Mouse (Mus musculus) embryonic facial prominence, embryonic 15.5 days (tissue): ENCODE data around the gene Ppt1. TPM values are rescaled to one million over a fixed set of nuclear protein-coding genes. Genes with fewer than 3 reads are reported as not detected.

Experiments
- ATAC-seq: fragments of 200-750 bp; cut with Nextera tagmentation; 2 replicates; pipeline ENCODE4 v1.8.0; 2017; ENCODE audit warnings: low read depth, moderate TSS enrichment; ENCODE audit not compliant: insufficient number of reproducible peaks, low FRiP score, low TSS enrichment
- H3K27ac ChIP-seq: fragments of 300-500 bp; sonication (generic); replicated peaks from 2 replicates; pipeline ENCODE4 v1.5.1; 2015; ENCODE audit warnings: mild to moderate bottlenecking, inconsistent platforms
- H3K27me3 ChIP-seq: fragments of 300-500 bp; sonication (generic); 2 replicates; pipeline ENCODE4 v1.6.1; 2015; ENCODE audit warnings: inconsistent platforms
- H3K36me3 ChIP-seq: fragments of 300-500 bp; sonication (generic); 2 replicates; pipeline ENCODE4 v1.6.1; 2015; ENCODE audit warnings: mild to moderate bottlenecking, inconsistent platforms
- H3K4me1 ChIP-seq: fragments of 300-500 bp; sonication (generic); 2 replicates; pipeline ENCODE4 v1.6.1; 2015; ENCODE audit warnings: inconsistent platforms
- H3K4me2 ChIP-seq: fragments of 300-500 bp; sonication (generic); replicated peaks from 2 replicates; pipeline ENCODE4 v1.6.1; 2015; ENCODE audit warnings: mild to moderate bottlenecking, inconsistent platforms
- H3K4me3 ChIP-seq: fragments of 300-500 bp; sonication (generic); replicated peaks from 2 replicates; pipeline ENCODE4 v1.5.1; 2015; ENCODE audit warnings: mild to moderate bottlenecking, inconsistent platforms
- H3K9ac ChIP-seq: fragments of 300-500 bp; sonication (generic); 2 replicates; pipeline ENCODE4 v1.6.1; 2015; ENCODE audit warnings: inconsistent platforms
- H3K9me3 ChIP-seq: fragments of 300-500 bp; sonication (generic); replicated peaks from 2 replicates; pipeline ENCODE4 v1.6.1; 2016; ENCODE audit warnings: inconsistent platforms
- WGBS: fragments of 180-500 bp; shearing (Covaris S2); methylation state at CpG from one replicate; pipeline ENCODE4 v1.1.7; 2015; 5-methylcytosine and 5-hydroxymethylcytosine counted together
- polyA plus RNA-seq: library from polyadenylated mRNA; unstranded; fragments of >200 nt; fragmentation: Nextera tagmentation; extraction: Ambion mirVana; gene quantifications from 2 replicates; pipeline ENCODE4 v1.2.1, GENCODE M21; 2015

The Ppt1 gene
- polyA plus RNA-seq, 1 experiment from 2014 or later: 80.9 TPM

DNA sequence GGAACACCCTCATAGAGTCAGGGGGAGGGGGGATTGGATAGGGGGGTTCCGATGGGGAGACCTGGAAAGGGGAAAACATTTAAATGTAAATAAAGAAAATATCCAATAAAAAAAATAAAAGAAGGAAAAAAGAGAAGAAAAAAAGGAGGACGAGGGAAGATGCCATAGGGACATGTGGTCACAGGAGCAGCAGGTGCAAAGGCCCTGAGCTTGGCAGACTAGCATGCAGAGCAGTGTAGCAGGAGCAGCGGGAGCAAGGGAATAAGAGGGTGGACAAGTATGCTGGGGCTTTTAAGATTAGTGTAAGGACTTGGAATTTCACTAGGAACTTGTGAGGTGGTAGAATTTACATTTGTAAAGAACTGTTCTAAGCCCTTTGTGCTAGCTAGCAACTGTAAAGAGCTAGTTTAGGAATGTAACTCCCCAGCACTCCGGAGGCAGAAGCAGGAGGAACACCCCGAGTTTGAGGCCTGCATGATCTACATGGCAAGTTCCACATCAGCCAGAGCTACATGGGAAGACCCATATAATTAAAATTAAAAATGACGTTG, 1.2 kb downstream of the Ppt1 start:
- no peaks in the 10 kb centered on the region for H3K9me3 ChIP-seq
- H3K36me3 ChIP-seq: peaks cover 18% of the 10 kb centered on the region; the same call in 1 of the 2 replicates
- no peak for ATAC-seq
- H3K27me3 ChIP-seq: no peaks in the 10 kb centered on the region
- H3K9ac ChIP-seq: no peak overlapping the region
- 72% methylated on average over 6 of the region's 6 CpGs for WGBS
- peak overlapping the region; percentile 83 for H3K4me2 ChIP-seq
- H3K4me3 ChIP-seq: peak overlapping the region; percentile 76; the same call in 1 of the 2 replicates
- H3K27ac ChIP-seq: no peak overlapping the region
- peaks cover 12% of the 10 kb centered on the region for H3K4me1 ChIP-seq

DNA sequence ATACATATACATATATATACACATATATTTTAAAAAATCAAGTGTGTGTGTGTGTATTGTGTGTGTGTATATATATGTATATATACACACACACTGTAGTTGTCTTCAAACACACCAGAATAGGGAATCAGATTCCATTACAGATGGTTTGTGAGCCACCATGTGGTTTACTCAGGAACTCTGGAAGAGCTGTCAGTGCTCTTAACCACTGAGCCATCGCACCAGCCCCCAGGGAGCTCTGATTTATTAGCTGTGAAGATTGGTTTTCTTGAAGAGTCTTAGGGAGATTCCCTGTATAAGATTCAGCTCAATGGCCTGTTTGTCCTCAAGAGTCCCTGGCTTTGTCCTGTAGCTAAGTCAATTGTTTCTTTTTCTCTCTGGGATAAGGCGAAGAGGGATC, 2.0 kb downstream of the Ppt1 start:
- no peaks in the 10 kb centered on the region for H3K27me3 ChIP-seq
- peaks cover 18% of the 10 kb centered on the region; the same call in 1 of the 2 replicates for H3K36me3 ChIP-seq
- peaks cover 12% of the 10 kb centered on the region for H3K4me1 ChIP-seq
- no peak for ATAC-seq
- WGBS: 82% methylated on average over 2 of the region's 2 CpGs
- H3K4me2 ChIP-seq: no peak overlapping the region
- no peaks in the 10 kb centered on the region for H3K9me3 ChIP-seq
- H3K27ac ChIP-seq: no peak overlapping the region
- H3K4me3 ChIP-seq: no peak overlapping the region
- no peak overlapping the region for H3K9ac ChIP-seq

- Histone ChIP-seq H3K36me3 (peaks cover 18% of the 10 kb centered on the region; the same call in 1 of the 2 replicates), H3K9ac (no peak overlapping the region), H3K4me1 (peaks cover 12% of the 10 kb centered on the region), H3K4me2 (no peak overlapping the region), H3K27ac (no peak overlapping the region), H3K27me3 (no peaks in the 10 kb centered on the region), H3K4me3 (no peak overlapping the region), H3K9me3 (no peaks in the 10 kb centered on the region)
- no peak for ATAC-seq
- whole genome bisulfite sequencing: 59% methylated on average over 1 of the region's 1 CpGs
Observed at GRCm38 (mm10) chr4:122838416-122838815, 2.4 kb downstream of the Ppt1 start.

- peak; percentile 39; the same call in 1 of the 2 replicates for ATAC-seq
- no peak overlapping the region for H3K27ac ChIP-seq
- H3K4me3 ChIP-seq: no peak overlapping the region
- 60% methylated on average over 13 of the region's 13 CpGs for WGBS
- peaks cover 70% of the 10 kb centered on the region for H3K36me3 ChIP-seq
- no peaks in the 10 kb centered on the region for H3K27me3 ChIP-seq
- H3K4me2 ChIP-seq: no peak overlapping the region
- H3K4me1 ChIP-seq: no peaks in the 10 kb centered on the region
- no peaks in the 10 kb centered on the region for H3K9me3 ChIP-seq
- no peak overlapping the region for H3K9ac ChIP-seq
Observed at GRCm38 (mm10) chr4:122848150-122848621, 12.1 kb downstream of the Ppt1 start.

GRCm38 (mm10) chr4:122851535-122851934, 15.5 kb downstream of the Ppt1 start:
- no peak overlapping the region for H3K4me2 ChIP-seq
- no peak for ATAC-seq
- no peaks in the 10 kb centered on the region for H3K9me3 ChIP-seq
- no peaks in the 10 kb centered on the region for H3K4me1 ChIP-seq
- no peak overlapping the region for H3K9ac ChIP-seq
- H3K36me3 ChIP-seq: peaks cover 79% of the 10 kb centered on the region
- no peak overlapping the region for H3K4me3 ChIP-seq
- H3K27ac ChIP-seq: no peak overlapping the region
- no peaks in the 10 kb centered on the region for H3K27me3 ChIP-seq

- H3K36me3 ChIP-seq: peaks cover 80% of the 10 kb centered on the region
- no peak overlapping the region for H3K4me2 ChIP-seq
- no peaks in the 10 kb centered on the region for H3K27me3 ChIP-seq
- H3K4me3 ChIP-seq: no peak overlapping the region
- H3K4me1 ChIP-seq: no peaks in the 10 kb centered on the region
- no peak overlapping the region for H3K27ac ChIP-seq
- H3K9me3 ChIP-seq: no peaks in the 10 kb centered on the region
- H3K9ac ChIP-seq: no peak overlapping the region
- 61% methylated on average over 2 of the region's 2 CpGs for WGBS
- no peak for ATAC-seq
Observed at GRCm38 (mm10) chr4:122853691-122854090, 17.6 kb downstream of the Ppt1 start.

DNA sequence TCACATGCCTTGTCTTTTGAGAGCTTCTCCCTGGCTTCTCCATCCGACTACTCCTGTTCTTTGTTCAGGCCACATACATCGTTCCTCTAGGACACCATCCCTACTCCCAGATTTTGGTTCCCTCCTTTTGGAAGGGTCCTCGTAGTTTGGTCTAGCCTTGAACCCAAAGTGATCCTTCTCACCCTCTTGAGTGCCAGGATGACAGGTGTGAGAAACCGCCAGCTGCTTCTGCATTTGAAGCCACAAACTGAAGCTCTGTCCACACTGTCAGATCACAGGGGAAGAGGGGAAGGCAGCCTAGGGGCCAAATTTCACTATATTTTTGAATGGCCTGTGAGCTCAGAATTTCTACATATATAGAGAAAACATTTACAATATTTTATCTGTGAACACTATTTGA, 18.7 kb downstream of the Ppt1 start:
- no peaks in the 10 kb centered on the region for H3K4me1 ChIP-seq
- no peak overlapping the region for H3K4me3 ChIP-seq
- no peak overlapping the region for H3K27ac ChIP-seq
- no peaks in the 10 kb centered on the region for H3K27me3 ChIP-seq
- no peak for ATAC-seq
- H3K36me3 ChIP-seq: peaks cover 78% of the 10 kb centered on the region
- H3K9ac ChIP-seq: no peak overlapping the region
- no peaks in the 10 kb centered on the region for H3K9me3 ChIP-seq
- no peak overlapping the region for H3K4me2 ChIP-seq
- WGBS: 93% methylated on average over 4 of the region's 4 CpGs

DNA sequence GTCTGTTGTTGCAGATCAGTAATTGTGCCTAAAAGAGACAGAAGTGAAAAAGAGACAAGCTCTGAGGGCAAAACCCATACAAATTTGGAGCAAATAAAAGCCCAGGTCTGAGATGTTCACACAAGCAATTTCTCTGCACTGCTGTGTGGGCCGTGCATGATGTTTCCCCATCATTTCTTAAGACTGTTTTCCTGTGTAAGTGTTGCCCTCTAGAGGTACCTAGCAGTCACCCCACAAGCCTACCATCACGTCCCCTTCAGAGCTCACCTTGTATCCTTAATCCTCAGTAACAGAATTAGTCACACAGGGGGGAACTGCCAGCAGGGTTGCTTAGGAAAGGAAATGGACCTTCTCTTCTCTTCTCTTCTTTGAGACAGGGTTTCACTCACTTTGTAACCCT, 21.9 kb downstream of the Ppt1 start:
- H3K27me3 ChIP-seq: no peaks in the 10 kb centered on the region

DNA sequence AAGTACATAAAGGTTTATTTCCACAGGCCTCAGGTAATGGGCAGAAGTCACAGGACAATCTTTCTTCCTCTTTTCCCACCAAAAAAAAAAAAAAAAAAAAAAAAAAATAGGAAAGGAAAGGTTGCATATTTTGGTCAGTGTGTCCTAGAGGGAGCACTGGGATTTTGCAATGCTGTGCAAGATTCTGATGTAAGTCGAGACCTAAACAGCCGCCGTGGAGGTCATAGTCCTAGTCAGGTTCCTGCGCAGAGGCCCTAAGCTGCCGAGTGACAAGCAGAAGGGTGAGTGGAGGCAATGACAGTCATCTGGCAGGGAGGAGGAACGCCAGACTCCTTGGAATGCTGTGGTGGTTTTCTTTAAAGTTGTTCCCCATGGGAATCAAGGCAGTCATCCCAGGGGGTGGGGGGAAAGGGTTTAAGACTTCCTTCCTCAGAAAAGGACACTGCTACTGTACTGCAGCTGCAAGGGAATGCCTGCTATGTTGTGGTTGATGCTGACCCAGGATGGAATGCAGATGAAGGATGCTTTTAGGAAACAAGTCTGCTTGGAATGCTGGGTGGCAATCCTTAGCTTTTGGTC, 23.1 kb downstream of the Ppt1 start:
- Histone ChIP-seq H3K4me3 (no peak overlapping the region), H3K4me1 (no peaks in the 10 kb centered on the region), H3K4me2 (no peak overlapping the region), H3K9ac (no peak overlapping the region), H3K27ac (no peak overlapping the region), H3K9me3 (no peaks in the 10 kb centered on the region), H3K27me3 (no peaks in the 10 kb centered on the region), H3K36me3 (peaks cover 85% of the 10 kb centered on the region)
- 58% methylated on average over 6 of the region's 6 CpGs for WGBS
- ATAC-seq: 0 out of 2 replicates have a peak, but pooled peaks have one; percentile 39

More for the DNA sequence above, 21.9 kb downstream of the Ppt1 start:
- Histone ChIP-seq H3K27ac (no peak overlapping the region), H3K9me3 (no peaks in the 10 kb centered on the region), H3K4me3 (no peak overlapping the region), H3K36me3 (peaks cover 81% of the 10 kb centered on the region), H3K4me2 (no peak overlapping the region), H3K9ac (no peak overlapping the region), H3K4me1 (no peaks in the 10 kb centered on the region)
- no peak for ATAC-seq
- WGBS: 48% methylated on average over 2 of the region's 2 CpGs

- 88% methylated on average over 4 of the region's 4 CpGs for WGBS
- no peaks in the 10 kb centered on the region for H3K27me3 ChIP-seq
- no peak overlapping the region for H3K9ac ChIP-seq
- no peaks in the 10 kb centered on the region for H3K4me1 ChIP-seq
- H3K4me3 ChIP-seq: no peak overlapping the region
- H3K36me3 ChIP-seq: peaks cover 84% of the 10 kb centered on the region
- no peak overlapping the region for H3K4me2 ChIP-seq
- no peak for ATAC-seq
- no peaks in the 10 kb centered on the region for H3K9me3 ChIP-seq
- H3K27ac ChIP-seq: no peak overlapping the region
Observed at GRCm38 (mm10) chr4:122861836-122862235, 25.8 kb downstream of the Ppt1 start.

- Histone ChIP-seq H3K27ac (no peak overlapping the region), H3K4me3 (no peak overlapping the region), H3K36me3 (peaks cover 86% of the 10 kb centered on the region), H3K9me3 (no peaks in the 10 kb centered on the region), H3K9ac (no peak overlapping the region), H3K27me3 (no peaks in the 10 kb centered on the region), H3K4me1 (no peaks in the 10 kb centered on the region), H3K4me2 (no peak overlapping the region)
- ATAC-seq: no peak
- 86% methylated on average over 1 of the region's 1 CpGs for WGBS
Observed at GRCm38 (mm10) chr4:122868041-122868440, 32.0 kb downstream of the Ppt1 start.

DNA sequence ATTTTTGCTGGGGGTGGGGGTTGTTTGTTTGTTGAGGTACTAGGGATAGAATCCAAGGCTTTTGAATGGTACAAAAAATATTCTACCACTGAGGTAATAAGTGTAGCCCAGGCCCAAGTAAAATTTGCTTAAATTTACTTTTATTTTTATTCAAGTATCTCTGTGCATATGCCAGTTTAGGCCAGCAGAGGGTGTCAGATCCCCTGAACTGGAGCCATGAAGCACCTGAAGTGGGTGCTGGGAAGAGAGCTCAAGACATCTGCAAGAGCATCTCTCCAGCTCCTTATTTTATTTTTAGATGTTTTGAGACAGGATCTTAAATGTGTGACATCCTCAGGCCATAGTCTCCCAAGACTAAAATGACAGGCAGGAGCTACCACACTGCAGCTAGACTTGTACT, 34.0 kb downstream of the Ppt1 start:
- Histone ChIP-seq H3K4me3 (no peak overlapping the region), H3K27me3 (no peaks in the 10 kb centered on the region), H3K36me3 (peaks cover 66% of the 10 kb centered on the region), H3K27ac (no peak overlapping the region), H3K4me2 (no peak overlapping the region), H3K9ac (no peak overlapping the region), H3K4me1 (no peaks in the 10 kb centered on the region), H3K9me3 (no peaks in the 10 kb centered on the region)
- no peak for ATAC-seq
